Mouse (Mus musculus) liver, postnatal 0 days (tissue): ENCODE results near the gene Ldhal6b.

Experiments
- CTCF ChIP-seq: sonication (generic); IDR thresholded peaks from 2 replicates; pipeline ENCODE4 v1.5.1; 2016; ENCODE audit warnings: antibody characterized with exemption, low read depth
- EP300 ChIP-seq: IDR thresholded peaks from 2 replicates; pipeline ENCODE4 v1.6.1; 2016; ENCODE audit warnings: antibody characterized with exemption, low read depth, mild to moderate bottlenecking

- TF ChIP-seq CTCF (peak; percentile 98), EP300 (no peak)
Observed at GRCm38 (mm10) chr17:5397148-5398007, 21.2 kb downstream of the Ldhal6b start.
